Mouse (Mus musculus): ENCODE measurements at regions not wholly inside any gene's neighbourhood (a gene's known extent, or its start where the extent isn't known, plus 50 kb on each side); places are given as distances from the start of the nearest gene placed in this dataset.

GRCm38 (mm10) chr12:74518032-74518431, 201.8 kb upstream of the Gm11042 start:
- DNase-seq: no peak

DNA sequence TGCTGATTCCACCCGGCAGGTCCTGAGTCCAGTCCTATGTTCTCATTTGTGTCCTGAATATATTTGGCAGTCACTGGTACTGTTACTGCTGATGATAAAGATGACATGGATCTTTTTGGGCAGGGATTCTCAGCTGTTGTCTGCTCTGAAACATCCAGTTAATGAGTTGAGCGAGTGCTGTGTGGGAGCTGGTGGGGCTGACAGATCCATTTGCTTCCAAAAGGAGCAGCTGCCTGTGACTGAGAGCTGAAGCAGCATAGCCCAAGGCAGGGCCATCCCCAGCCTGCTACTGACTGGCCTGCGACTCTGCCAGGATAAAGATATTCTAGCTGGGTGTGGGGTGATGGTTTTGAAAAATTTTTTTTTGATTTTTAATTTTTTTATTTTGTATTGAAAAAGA, 200.3 kb upstream of the Gm11042 start:
- peak; percentile 84 for DNase-seq

GRCm38 (mm10) chr12:74502791-74503190, 186.6 kb upstream of the Gm11042 start:
- no peak for DNase-seq

GRCm38 (mm10) chr12:74477619-74478018, 161.4 kb upstream of the Gm11042 start:
- no peak for DNase-seq

GRCm38 (mm10) chr12:74474741-74475140, 158.5 kb upstream of the Gm11042 start:
- no peak for DNase-seq

DNA sequence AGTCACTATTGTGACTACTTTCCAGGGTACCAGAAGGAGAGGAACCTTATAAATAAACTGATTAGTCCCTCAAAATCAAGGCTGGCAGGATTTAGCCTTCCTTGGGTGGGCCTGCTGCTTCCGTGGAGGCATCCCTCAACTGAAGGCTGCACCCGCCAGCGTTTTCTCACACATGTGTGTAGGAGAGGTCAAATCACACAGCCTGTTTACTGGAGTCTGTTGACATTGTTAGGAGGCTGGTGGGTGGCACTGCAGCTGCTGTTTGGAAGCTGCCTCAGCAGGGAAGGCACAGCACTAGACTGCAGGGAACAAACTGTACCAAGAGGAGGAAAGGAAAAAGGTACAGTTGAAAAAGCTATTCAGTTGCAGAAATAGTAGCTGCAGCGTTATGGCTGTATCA, 142.3 kb upstream of the Gm11042 start:
- DNase-seq: peak; percentile 85

- DNase-seq: no peak
These were observed 136.3 kb upstream of the Gm11042 start for GRCm38 (mm10) chr12:74452375-74453090.

GRCm38 (mm10) chr12:74448248-74448647, 132.1 kb upstream of the Gm11042 start:
- no peak for DNase-seq

DNA sequence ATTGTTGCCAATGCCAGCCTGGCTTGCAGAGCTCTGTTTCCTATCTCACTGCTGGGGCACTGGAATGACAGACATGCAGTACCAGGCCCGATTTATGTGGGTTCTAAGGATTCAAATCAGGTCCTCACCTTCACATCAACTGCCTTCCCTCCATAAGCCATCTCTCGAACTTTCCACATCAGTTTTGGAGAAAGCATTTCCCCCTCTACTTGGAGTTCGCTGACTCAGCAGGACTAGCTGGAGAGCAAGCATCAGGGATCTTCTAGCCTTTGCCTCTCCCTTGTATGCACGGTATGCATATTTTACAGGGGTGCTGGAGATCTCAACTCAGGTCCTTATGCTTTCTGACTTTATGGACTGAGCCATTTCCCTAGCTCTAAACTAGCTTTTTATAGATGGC, 118.7 kb upstream of the Gm11042 start:
- DNase-seq: no peak

DNA sequence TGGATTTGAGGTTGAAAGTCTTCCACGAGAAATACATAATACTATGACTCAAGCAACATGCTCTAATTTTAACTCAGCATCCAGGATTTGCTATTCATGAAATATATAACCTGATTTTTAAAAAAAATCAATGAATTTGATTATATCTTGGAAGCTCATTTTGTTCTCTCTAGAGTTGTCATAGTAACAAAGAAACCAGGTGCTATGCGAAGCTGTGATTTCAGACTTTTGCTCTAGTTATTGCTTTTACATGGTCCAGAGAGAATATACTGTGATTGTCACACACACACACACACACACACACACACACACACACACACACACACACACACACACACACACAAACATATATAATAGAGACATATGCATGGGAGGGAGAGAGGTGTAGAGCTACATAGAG, 98.5 kb upstream of the Gm11042 start:
- DNase-seq: no peak

GRCm38 (mm10) chr12:74410511-74410910, 94.3 kb upstream of the Gm11042 start:
- no peak for DNase-seq

DNA sequence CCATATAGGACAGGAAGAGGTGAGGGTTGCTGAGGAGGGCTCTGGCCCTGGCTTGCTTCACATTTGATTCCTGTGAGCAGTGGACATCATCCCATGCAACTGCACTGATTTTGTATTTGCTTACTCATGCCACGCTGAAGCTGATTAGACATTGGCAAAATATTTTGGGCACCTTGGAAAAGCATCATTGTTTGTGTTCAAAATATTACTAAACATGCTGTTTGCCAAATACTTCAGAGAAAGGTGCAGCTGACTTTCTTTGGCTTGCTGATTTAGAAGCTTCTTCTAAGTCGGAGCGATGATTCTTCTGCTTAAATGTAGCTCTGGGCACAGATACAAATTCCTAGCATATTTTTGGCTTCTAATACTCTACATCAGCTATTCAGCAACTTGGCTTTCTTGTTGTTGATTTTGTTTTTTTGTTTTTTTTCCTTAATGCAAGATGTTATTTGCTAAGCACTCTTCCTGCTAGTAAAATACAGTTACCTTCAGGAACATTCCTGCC, 91.4 kb upstream of the Gm11042 start:
- no peak for DNase-seq

DNA sequence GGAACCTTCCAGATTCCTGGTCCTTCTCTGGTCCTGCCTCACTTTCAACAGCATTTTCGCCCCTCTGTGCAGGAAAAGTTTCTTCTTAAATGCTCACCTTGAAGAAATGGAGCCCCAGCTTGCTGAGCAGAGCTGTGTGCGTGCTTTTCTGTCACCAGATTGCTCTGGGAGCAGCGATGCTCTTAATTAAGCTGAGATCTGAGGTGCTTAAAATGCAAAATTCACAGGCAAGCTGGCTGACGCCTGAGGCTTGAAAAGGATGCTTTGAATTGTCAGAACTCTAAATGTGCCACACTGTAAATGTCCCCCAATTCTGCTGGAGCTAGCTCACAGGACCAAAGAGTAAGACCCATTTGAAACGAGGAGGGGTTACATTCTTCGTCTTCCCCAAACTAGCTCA, 73.6 kb upstream of the Gm11042 start:
- peak; percentile 6 for DNase-seq
